Mouse (Mus musculus) stomach, embryonic 15.5 days (tissue): ENCODE measurements around the gene Fndc10. TPM values are rescaled to one million over a fixed set of nuclear protein-coding genes. Genes with fewer than 3 reads are reported as not detected.
A peak's percentile ranks its signal among the peaks of the same experiment; 100 is the strongest.
"Not testable (repeated sequence)": the region's sequence is repeated elsewhere in the genome, so short reads cannot be mapped to it uniquely, and the experiment has no call there.

Experiments
- ATAC-seq: fragments of 200-750 bp; cut with Nextera tagmentation; 2 replicates; pipeline ENCODE4 v1.8.0; 2017; ENCODE audit warnings: low read depth, moderate number of reproducible peaks, moderate TSS enrichment; ENCODE audit not compliant: insufficient read depth, low FRiP score
- H3K27ac ChIP-seq: fragments of 300-500 bp; sonication (generic); 2 replicates; pipeline ENCODE4 v1.5.1; 2015; ENCODE audit warnings: mild to moderate bottlenecking, inconsistent platforms
- H3K27me3 ChIP-seq: fragments of 300-500 bp; sonication (generic); replicated peaks from 2 replicates; pipeline ENCODE4 v1.6.1; 2015; ENCODE audit warnings: inconsistent platforms
- H3K36me3 ChIP-seq: fragments of 300-500 bp; sonication (generic); 2 replicates; pipeline ENCODE4 v1.6.1; 2015; ENCODE audit warnings: inconsistent platforms
- H3K4me1 ChIP-seq: fragments of 300-500 bp; sonication (generic); 2 replicates; pipeline ENCODE4 v1.6.1; 2015; ENCODE audit warnings: inconsistent platforms
- H3K4me2 ChIP-seq: fragments of 300-500 bp; sonication (generic); 2 replicates; pipeline ENCODE4 v1.6.1; 2015; ENCODE audit warnings: mild to moderate bottlenecking, inconsistent platforms
- H3K4me3 ChIP-seq: fragments of 300-500 bp; sonication (generic); replicated peaks from 2 replicates; pipeline ENCODE4 v1.5.1; 2015; ENCODE audit warnings: inconsistent platforms
- H3K9ac ChIP-seq: fragments of 300-500 bp; sonication (generic); 2 replicates; pipeline ENCODE4 v1.6.1; 2015; ENCODE audit warnings: inconsistent platforms
- H3K9me3 ChIP-seq: fragments of 300-500 bp; sonication (generic); 2 replicates; pipeline ENCODE4 v1.6.1; 2016; ENCODE audit warnings: inconsistent platforms
- WGBS: fragments of 180-500 bp; shearing (Covaris S2); methylation state at CpG from one replicate; pipeline ENCODE4 v1.1.7; 2015; 5-methylcytosine and 5-hydroxymethylcytosine counted together
- polyA plus RNA-seq: library from polyadenylated mRNA; unstranded; fragments of >200 nt; fragmentation: Nextera tagmentation; extraction: Ambion mirVana; gene quantifications from 2 replicates; pipeline ENCODE4 v1.2.1, GENCODE M21; 2015

The Fndc10 gene
- polyA plus RNA-seq = 9.0 and 10.0 TPM in 2 replicates

GRCm38 (mm10) chr4:155694111-155694481 is at the start of gene Fndc10:
Gene Fndc10 (plus strand): TSS chr4:155694342.
- H3K4me3 ChIP-seq = peak within 1 kb of the TSS; percentile 69
- H3K36me3 ChIP-seq = no peaks in the 10 kb centered on the region
- no peaks in the 10 kb centered on the region for H3K9me3 ChIP-seq
- peak; percentile 67; the same call in 1 of the 2 replicates for ATAC-seq
- H3K27me3 ChIP-seq = 0 out of 2 replicates have a peak, but pooled peaks cover 8% of the 10 kb centered on the region
- peak within 1 kb of the TSS; percentile 97 for H3K4me2 ChIP-seq
- peak within 1 kb of the TSS; percentile 51; the same call in 1 of the 2 replicates for H3K27ac ChIP-seq
- H3K9ac ChIP-seq = peak within 1 kb of the TSS; percentile 71
- peaks cover 16% of the 10 kb centered on the region for H3K4me1 ChIP-seq
- WGBS = 1% methylated on average over 21 of the region's 47 CpGs

GRCm38 (mm10) chr4:155645308-155645707 is 48.8 kb upstream of the Fndc10 start, which contains the start of gene Gm10563:
Gene Gm10563 (minus strand): TSS chr4:155645408.
- H3K9ac ChIP-seq = not testable (repeated sequence)

GRCm38 (mm10) chr4:155645721-155646120 is 48.4 kb upstream of the Fndc10 start:
- no peak for ATAC-seq
- 89% methylated on average over 5 of the region's 5 CpGs for WGBS
- H3K27ac ChIP-seq = no peak overlapping the region
- no peaks in the 10 kb centered on the region for H3K9me3 ChIP-seq
- H3K27me3 ChIP-seq = no peaks in the 10 kb centered on the region
- no peak overlapping the region for H3K9ac ChIP-seq
- no peak overlapping the region for H3K4me2 ChIP-seq
- H3K36me3 ChIP-seq = peaks cover 69% of the 10 kb centered on the region
- H3K4me1 ChIP-seq = no peaks in the 10 kb centered on the region
- H3K4me3 ChIP-seq = no peak overlapping the region

More at GRCm38 (mm10) chr4:155645308-155645707, 48.8 kb upstream of the Fndc10 start, which contains the start of gene Gm10563:
- peaks cover 69% of the 10 kb centered on the region for H3K36me3 ChIP-seq
- not testable (repeated sequence) for H3K4me3 ChIP-seq, ATAC-seq, H3K27ac ChIP-seq, H3K4me1 ChIP-seq, H3K27me3 ChIP-seq, H3K4me2 ChIP-seq, H3K9me3 ChIP-seq
- 89% methylated on average over 2 of the region's 2 CpGs for WGBS

- WGBS = 91% methylated on average over 11 of the region's 11 CpGs
- H3K36me3 ChIP-seq = peaks cover 43% of the 10 kb centered on the region
These were observed 44.8 kb upstream of the Fndc10 start for GRCm38 (mm10) chr4:155649355-155649754.

DNA sequence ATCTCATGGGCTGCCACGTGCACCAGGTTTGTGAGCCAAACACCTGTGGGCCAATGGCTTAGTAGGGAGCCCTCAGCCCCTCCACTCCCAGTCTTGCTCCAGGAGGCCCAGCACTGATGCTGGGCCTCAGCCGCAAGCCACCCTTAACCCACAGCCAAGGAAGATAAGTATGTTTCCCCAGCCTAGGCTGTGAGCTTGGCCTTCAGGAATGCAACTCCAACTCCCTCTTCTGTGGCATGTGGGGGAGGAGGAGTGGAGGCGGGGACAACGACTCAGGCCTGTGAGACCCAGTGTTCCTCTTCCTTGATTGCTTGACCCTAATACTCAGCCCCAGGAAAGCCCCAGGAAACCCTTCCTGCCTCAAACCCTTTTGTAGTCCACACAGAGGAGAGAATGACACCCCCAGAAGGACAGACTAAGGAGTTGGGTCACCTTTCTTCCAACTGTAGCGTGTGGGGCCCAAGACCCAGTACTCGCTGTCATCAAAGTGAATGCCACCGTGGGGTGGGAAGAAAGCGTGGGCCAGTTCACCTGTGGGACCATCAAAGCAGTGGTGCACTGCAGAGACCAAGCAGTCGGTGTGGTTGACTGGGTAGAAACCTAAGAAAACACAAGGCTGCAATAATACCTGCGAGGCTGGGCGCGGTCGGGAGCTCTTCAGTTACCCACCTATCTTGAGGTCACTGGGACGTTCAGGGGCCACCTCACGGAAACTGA is 42.4 kb upstream of the Fndc10 start:
- Histone ChIP-seq H3K4me1 (peaks cover 36% of the 10 kb centered on the region), H3K36me3 (peaks cover 44% of the 10 kb centered on the region), H3K27me3 (peaks cover 18% of the 10 kb centered on the region; the same call in 1 of the 2 replicates), H3K27ac (peak overlapping the region; percentile 67; the same call in 1 of the 2 replicates), H3K9me3 (no peaks in the 10 kb centered on the region), H3K4me3 (peak overlapping the region; percentile 47; the same call in 1 of the 2 replicates), H3K9ac (no peak overlapping the region), H3K4me2 (peak overlapping the region; percentile 89; the same call in 1 of the 2 replicates)
- 55% methylated on average over 15 of the region's 15 CpGs for WGBS
- ATAC-seq = peak; percentile 49

More at GRCm38 (mm10) chr4:155649355-155649754, 44.8 kb upstream of the Fndc10 start:
- H3K27ac ChIP-seq = no peak overlapping the region
- no peak overlapping the region for H3K4me3 ChIP-seq
- no peaks in the 10 kb centered on the region for H3K9me3 ChIP-seq
- no peak for ATAC-seq
- no peak overlapping the region for H3K4me2 ChIP-seq
- H3K4me1 ChIP-seq = peaks cover 26% of the 10 kb centered on the region
- peaks cover 15% of the 10 kb centered on the region; the same call in 1 of the 2 replicates for H3K27me3 ChIP-seq
- H3K9ac ChIP-seq = no peak overlapping the region

DNA sequence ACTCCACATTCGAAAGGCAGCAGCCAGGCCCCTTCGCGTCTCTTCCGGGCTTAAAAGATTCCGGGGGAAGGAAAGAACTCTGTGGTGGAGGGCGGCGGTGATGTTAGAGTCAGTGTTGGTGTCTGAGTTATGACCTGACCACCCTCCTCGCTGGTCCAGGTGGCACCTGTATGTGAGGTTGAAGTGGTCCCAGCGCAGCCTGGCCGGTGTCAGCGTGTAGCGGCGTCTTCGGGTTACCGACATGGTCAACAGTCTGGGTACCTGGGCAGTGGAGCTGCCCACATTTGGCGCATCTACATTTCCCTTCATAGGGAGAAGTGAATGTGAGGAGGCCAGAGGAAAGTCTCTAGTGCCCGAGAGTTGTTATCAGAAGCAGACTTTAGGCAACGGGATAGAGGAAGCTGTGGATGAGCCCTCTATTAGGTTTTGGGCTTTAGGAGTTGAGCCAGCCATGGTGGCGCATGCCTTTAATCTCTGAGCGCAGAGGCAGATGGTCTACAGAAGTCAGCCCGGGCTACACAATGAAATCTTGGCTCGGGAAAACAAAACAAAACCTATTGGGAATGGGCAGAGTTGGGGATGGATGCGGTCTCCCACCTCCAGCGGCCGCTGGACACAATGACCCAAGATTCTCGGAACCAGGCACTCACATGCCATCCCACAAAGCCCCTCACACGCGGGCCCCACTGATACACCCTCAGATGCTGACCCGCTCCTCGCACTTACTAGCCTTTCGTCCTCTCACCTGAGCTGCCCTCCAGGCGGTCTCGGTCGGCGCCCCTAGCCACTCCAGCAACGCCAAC is 41.7 kb upstream of the Fndc10 start:
- H3K27ac ChIP-seq = peak overlapping the region; percentile 67; the same call in 1 of the 2 replicates
- WGBS = 26% methylated on average over 36 of the region's 36 CpGs
- H3K4me3 ChIP-seq = peak overlapping the region; percentile 47
- ATAC-seq = no peak
- H3K4me1 ChIP-seq = peaks cover 36% of the 10 kb centered on the region
- H3K9ac ChIP-seq = peak overlapping the region; percentile 50
- peaks cover 18% of the 10 kb centered on the region; the same call in 1 of the 2 replicates for H3K27me3 ChIP-seq
- H3K9me3 ChIP-seq = no peaks in the 10 kb centered on the region
- peak overlapping the region; percentile 89 for H3K4me2 ChIP-seq
- peaks cover 42% of the 10 kb centered on the region for H3K36me3 ChIP-seq

GRCm38 (mm10) chr4:155653086-155653450 is 41.1 kb upstream of the Fndc10 start, which contains the start of gene Mmp23:
Gene Mmp23 (minus strand): TSS chr4:155653384.
- peak within 1 kb of the TSS; percentile 47 for H3K4me3 ChIP-seq
- H3K4me2 ChIP-seq = peak within 1 kb of the TSS; percentile 89
- under 1% methylated on average over 33 of the region's 33 CpGs for WGBS
- peaks cover 18% of the 10 kb centered on the region; the same call in 1 of the 2 replicates for H3K27me3 ChIP-seq
- H3K9me3 ChIP-seq = no peaks in the 10 kb centered on the region
- peak within 1 kb of the TSS; percentile 67; the same call in 1 of the 2 replicates for H3K27ac ChIP-seq
- H3K36me3 ChIP-seq = peaks cover 39% of the 10 kb centered on the region
- peaks cover 36% of the 10 kb centered on the region for H3K4me1 ChIP-seq
- peak within 1 kb of the TSS; percentile 50 for H3K9ac ChIP-seq
- ATAC-seq = peak; percentile 29

DNA sequence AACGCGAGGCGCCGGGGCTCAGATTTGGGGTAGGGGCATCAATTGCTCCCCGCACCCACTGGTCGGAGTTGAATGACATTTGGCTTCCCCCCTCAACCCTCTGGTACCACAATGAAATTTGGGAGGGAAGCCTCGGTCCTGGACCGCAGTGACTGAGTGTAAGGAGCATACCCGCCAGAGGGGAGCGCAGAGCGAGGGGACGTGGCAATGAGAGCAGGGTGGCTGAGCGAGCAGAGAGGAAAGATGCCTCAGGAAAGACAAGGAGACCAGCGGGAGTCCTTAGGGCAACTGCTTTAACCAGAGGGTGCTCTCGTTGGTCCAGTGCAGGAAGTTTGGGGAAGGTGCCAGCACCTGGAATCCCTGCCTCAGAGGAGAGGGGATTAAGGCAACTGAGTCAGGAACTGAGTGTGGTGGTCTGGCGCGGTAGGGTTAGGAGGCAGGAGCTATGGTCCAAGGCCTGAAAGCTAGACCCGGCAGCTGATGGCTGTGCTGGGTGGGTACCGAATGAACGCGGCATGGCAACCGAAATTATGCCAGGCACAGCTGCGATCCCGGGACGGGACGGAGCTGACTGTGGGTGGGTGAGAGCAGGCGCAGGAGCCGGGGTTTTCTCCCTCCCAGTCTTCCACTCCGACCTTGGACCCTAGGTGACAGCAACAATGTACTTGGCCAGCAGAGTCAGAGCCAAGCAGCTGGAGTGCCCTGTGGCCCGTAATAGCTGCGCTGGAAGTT is 40.5 kb upstream of the Fndc10 start:
- Histone ChIP-seq H3K4me1 (peaks cover 36% of the 10 kb centered on the region), H3K4me3 (peak overlapping the region; percentile 47), H3K9ac (peak overlapping the region; percentile 50; the same call in 1 of the 2 replicates), H3K4me2 (peak overlapping the region; percentile 89), H3K9me3 (no peaks in the 10 kb centered on the region), H3K27ac (peak overlapping the region; percentile 67; the same call in 1 of the 2 replicates), H3K27me3 (peaks cover 18% of the 10 kb centered on the region; the same call in 1 of the 2 replicates), H3K36me3 (peaks cover 38% of the 10 kb centered on the region)
- no peak for ATAC-seq
- WGBS = 3% methylated on average over 31 of the region's 31 CpGs

GRCm38 (mm10) chr4:155654183-155654455 is 40.0 kb upstream of the Fndc10 start:
- Histone ChIP-seq H3K27me3 (peaks cover 18% of the 10 kb centered on the region; the same call in 1 of the 2 replicates), H3K36me3 (peaks cover 33% of the 10 kb centered on the region), H3K27ac (no peak overlapping the region), H3K4me3 (peak overlapping the region; percentile 47), H3K9me3 (no peaks in the 10 kb centered on the region), H3K9ac (no peak overlapping the region), H3K4me1 (peaks cover 36% of the 10 kb centered on the region), H3K4me2 (peak overlapping the region; percentile 89)
- 5% methylated on average over 6 of the region's 6 CpGs for WGBS
- ATAC-seq = no peak

- peaks cover 36% of the 10 kb centered on the region for H3K4me1 ChIP-seq
- peaks cover 30% of the 10 kb centered on the region for H3K36me3 ChIP-seq
- H3K9me3 ChIP-seq = no peaks in the 10 kb centered on the region
- peak overlapping the region; percentile 89 for H3K4me2 ChIP-seq
- H3K9ac ChIP-seq = peak overlapping the region; percentile 26; the same call in 1 of the 2 replicates
- peak; percentile 47 for ATAC-seq
- H3K4me3 ChIP-seq = peak overlapping the region; percentile 47
- peaks cover 18% of the 10 kb centered on the region; the same call in 1 of the 2 replicates for H3K27me3 ChIP-seq
- peak overlapping the region; percentile 55; the same call in 1 of the 2 replicates for H3K27ac ChIP-seq
- WGBS = 4% methylated on average over 52 of the region's 52 CpGs
These were observed 39.5 kb upstream of the Fndc10 start for GRCm38 (mm10) chr4:155654456-155655298.
